Mouse (Mus musculus) lung, embryonic 15.5 days (tissue): Measurements from ENCODE around the gene Ntrk1. TPM values are rescaled to one million over a fixed set of nuclear protein-coding genes. Genes with fewer than 3 reads are reported as not detected.

ENCODE experiments used
- ATAC-seq: fragments of 200-750 bp; cut with Nextera tagmentation; 2 replicates; pipeline ENCODE4 v1.8.0; 2017; ENCODE audit warnings: moderate number of reproducible peaks, borderline replicate concordance; ENCODE audit not compliant: low FRiP score, low TSS enrichment; ENCODE audit errors: extremely low read depth
- H3K27ac ChIP-seq: fragments of 300-500 bp; sonication (generic); 2 replicates; pipeline ENCODE4 v1.5.1; 2015; ENCODE audit warnings: moderate library complexity, mild to moderate bottlenecking, inconsistent platforms
- H3K27me3 ChIP-seq: fragments of 300-500 bp; sonication (generic); 2 replicates; pipeline ENCODE4 v1.6.1; 2015; ENCODE audit warnings: inconsistent platforms
- H3K36me3 ChIP-seq: fragments of 300-500 bp; sonication (generic); 2 replicates; pipeline ENCODE4 v1.6.1; 2015; ENCODE audit warnings: inconsistent platforms
- H3K4me1 ChIP-seq: fragments of 300-500 bp; sonication (generic); 2 replicates; pipeline ENCODE4 v1.6.1; 2015; ENCODE audit warnings: inconsistent platforms
- H3K4me2 ChIP-seq: fragments of 300-500 bp; sonication (generic); 2 replicates; pipeline ENCODE4 v1.6.1; 2015; ENCODE audit warnings: inconsistent platforms, mild to moderate bottlenecking, moderate library complexity
- H3K4me3 ChIP-seq: fragments of 300-500 bp; sonication (generic); 2 replicates; pipeline ENCODE4 v1.5.1; 2015; ENCODE audit warnings: mild to moderate bottlenecking, inconsistent platforms
- H3K9ac ChIP-seq: fragments of 300-500 bp; sonication (generic); 2 replicates; pipeline ENCODE4 v1.6.1; 2015; ENCODE audit warnings: inconsistent platforms
- H3K9me3 ChIP-seq: fragments of 300-500 bp; sonication (generic); 2 replicates; pipeline ENCODE4 v1.6.1; 2016; ENCODE audit warnings: inconsistent platforms
- WGBS: fragments of 180-500 bp; shearing (Covaris S2); methylation state at CpG from one replicate; pipeline ENCODE4 v1.1.7; 2015; 5-methylcytosine and 5-hydroxymethylcytosine counted together
- polyA plus RNA-seq: library from polyadenylated mRNA; unstranded; fragments of >200 nt; fragmentation: Nextera tagmentation; extraction: Ambion mirVana; gene quantifications from 2 replicates; pipeline ENCODE4 v1.2.1, GENCODE M21; 2015

Ntrk1 gene
- polyA plus RNA-seq, 1 experiment from 2014 or later: 2.5 TPM

DNA sequence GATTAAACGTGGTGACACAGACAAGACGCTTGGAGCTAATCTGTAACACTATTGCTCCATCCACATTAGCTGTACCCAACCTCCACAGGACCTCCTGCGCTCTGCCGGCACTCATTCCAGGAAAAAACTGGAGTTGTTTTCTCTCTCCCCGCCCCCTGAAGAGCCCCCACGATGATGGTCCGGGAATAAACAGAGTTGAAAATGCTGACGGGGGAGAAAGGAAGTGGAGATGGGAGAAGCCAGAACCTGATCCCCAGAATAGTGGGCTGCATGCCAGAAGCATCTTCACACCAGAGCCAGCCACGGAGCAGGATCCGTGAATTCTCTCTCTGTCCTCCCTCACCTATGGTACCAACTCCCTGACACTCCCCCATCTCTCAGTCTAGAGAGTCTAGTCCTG, 30.5 kb downstream of the Ntrk1 start:
- no peaks in the 10 kb centered on the region for H3K27me3 ChIP-seq
- peak overlapping the region; percentile 54 for H3K4me2 ChIP-seq
- H3K9ac ChIP-seq: peak overlapping the region; percentile 8; the same call in 1 of the 2 replicates
- no peaks in the 10 kb centered on the region for H3K9me3 ChIP-seq
- peak overlapping the region; percentile 24 for H3K4me3 ChIP-seq
- H3K27ac ChIP-seq: peak overlapping the region; percentile 96
- ATAC-seq: peak; percentile 33; the same call in 1 of the 2 replicates
- 9% methylated on average over 10 of the region's 10 CpGs for WGBS
- H3K4me1 ChIP-seq: peaks cover 71% of the 10 kb centered on the region
- H3K36me3 ChIP-seq: no peaks in the 10 kb centered on the region

GRCm38 (mm10) chr3:87763683-87764289, 31.2 kb downstream of the Ntrk1 start:
- ATAC-seq: peak; percentile 66
- Histone ChIP-seq H3K4me3 (peak overlapping the region; percentile 24), H3K9me3 (no peaks in the 10 kb centered on the region), H3K36me3 (peaks cover 6% of the 10 kb centered on the region; the same call in 1 of the 2 replicates), H3K27me3 (no peaks in the 10 kb centered on the region), H3K4me2 (peak overlapping the region; percentile 54), H3K4me1 (peaks cover 74% of the 10 kb centered on the region), H3K9ac (peak overlapping the region; percentile 38), H3K27ac (peak overlapping the region; percentile 96)
- WGBS: 8% methylated on average over 15 of the region's 15 CpGs

GRCm38 (mm10) chr3:87763202-87763601, 31.8 kb downstream of the Ntrk1 start:
- no peak for ATAC-seq
- Histone ChIP-seq H3K27me3 (no peaks in the 10 kb centered on the region), H3K36me3 (peaks cover 6% of the 10 kb centered on the region; the same call in 1 of the 2 replicates), H3K4me3 (peak overlapping the region; percentile 24), H3K9me3 (no peaks in the 10 kb centered on the region), H3K4me2 (peak overlapping the region; percentile 54), H3K4me1 (peaks cover 74% of the 10 kb centered on the region), H3K27ac (peak overlapping the region; percentile 96), H3K9ac (peak overlapping the region; percentile 38)
- 18% methylated on average over 4 of the region's 4 CpGs for WGBS

DNA sequence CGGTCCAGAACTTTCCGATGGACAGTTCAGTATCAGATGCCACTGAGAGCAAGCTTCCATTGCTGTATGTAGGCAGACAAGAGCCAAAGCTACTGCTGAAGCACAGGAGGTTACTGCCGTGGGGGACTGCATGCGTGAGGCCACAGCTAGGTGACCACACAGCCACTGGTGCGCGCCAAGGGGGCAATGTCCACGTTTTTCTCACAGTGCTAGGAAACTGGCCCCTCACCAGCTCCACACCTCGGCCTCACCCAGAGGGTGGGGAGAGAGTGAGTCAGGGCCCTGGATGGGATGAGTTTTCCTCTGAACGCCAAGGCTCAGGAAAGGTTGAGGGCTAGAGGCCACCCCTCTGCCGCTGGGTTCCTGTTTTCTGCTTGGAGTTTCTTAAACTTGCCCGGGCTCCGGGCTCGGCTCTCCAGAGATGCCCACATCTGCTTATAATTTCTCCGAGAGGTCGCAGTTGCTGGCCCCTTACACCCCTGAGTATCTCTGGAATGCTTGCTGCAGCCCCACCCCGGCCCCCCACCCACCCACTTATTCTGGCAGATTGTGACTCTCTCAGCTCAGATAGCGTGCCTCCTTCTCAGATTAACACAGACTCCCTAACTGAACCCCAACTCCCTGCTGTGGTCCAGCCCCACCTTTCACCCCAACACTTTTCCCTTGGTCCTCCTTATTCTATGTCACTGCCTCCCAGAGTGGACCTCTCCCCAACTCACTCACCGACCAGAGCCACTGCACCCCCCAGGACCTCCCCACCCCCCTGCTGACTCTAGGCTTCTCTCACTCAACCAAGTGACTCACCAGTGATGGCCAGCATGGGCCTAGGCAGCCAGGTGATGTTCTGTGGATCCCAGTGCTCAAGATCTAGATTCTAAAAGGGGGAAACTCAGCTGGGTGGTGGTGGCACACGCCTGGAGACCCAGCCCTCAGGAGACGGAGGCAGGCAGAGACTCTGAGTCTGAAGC, 33.3 kb downstream of the Ntrk1 start:
- Histone ChIP-seq H3K27ac (no peak overlapping the region; the same call in 1 of the 2 replicates), H3K9me3 (no peaks in the 10 kb centered on the region), H3K4me2 (no peak overlapping the region), H3K9ac (0 out of 2 replicates have a peak overlapping the region, but pooled peaks have one; percentile 4), H3K4me1 (peaks cover 60% of the 10 kb centered on the region), H3K4me3 (no peak overlapping the region), H3K36me3 (peaks cover 9% of the 10 kb centered on the region; the same call in 1 of the 2 replicates), H3K27me3 (no peaks in the 10 kb centered on the region)
- 56% methylated on average over 20 of the region's 20 CpGs for WGBS
- no peak for ATAC-seq

- no peak overlapping the region for H3K4me2 ChIP-seq
- no peak overlapping the region for H3K4me3 ChIP-seq
- H3K9me3 ChIP-seq: no peaks in the 10 kb centered on the region
- no peaks in the 10 kb centered on the region for H3K27me3 ChIP-seq
- peaks cover 36% of the 10 kb centered on the region for H3K4me1 ChIP-seq
- 42% methylated on average over 4 of the region's 5 CpGs for WGBS
- no peak overlapping the region for H3K9ac ChIP-seq
- no peak overlapping the region for H3K27ac ChIP-seq
- no peak for ATAC-seq
- peaks cover 19% of the 10 kb centered on the region for H3K36me3 ChIP-seq
Measured at GRCm38 (mm10) chr3:87758641-87759040, 36.3 kb downstream of the Ntrk1 start.

GRCm38 (mm10) chr3:87756488-87756887, 38.5 kb downstream of the Ntrk1 start:
- Histone ChIP-seq H3K4me3 (no peak overlapping the region), H3K9ac (no peak overlapping the region), H3K27me3 (no peaks in the 10 kb centered on the region), H3K4me2 (peak overlapping the region; percentile 47), H3K4me1 (peaks cover 16% of the 10 kb centered on the region), H3K36me3 (peaks cover 25% of the 10 kb centered on the region), H3K27ac (no peak overlapping the region), H3K9me3 (no peaks in the 10 kb centered on the region)
- 57% methylated on average over 20 of the region's 20 CpGs for WGBS
- no peak for ATAC-seq

DNA sequence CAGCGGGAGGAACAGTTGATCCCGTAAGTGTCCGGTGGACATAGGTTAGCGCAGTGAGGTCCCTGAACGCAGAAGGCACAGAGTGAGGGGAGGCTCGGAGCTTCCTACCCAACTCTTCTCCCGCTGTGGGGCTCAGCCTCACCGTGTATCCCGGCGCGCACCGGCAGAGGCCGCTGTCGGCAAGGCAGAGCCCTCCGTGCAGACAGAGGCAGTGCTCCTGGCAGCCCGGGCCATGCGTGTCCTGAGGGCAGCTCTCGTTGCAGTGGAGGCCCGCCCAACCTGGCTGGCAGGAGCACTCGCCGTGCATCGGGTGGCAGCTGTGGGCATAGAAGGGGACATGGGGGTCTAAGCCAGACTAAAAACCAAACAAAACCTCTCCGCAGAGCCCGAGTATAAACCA, 39.0 kb downstream of the Ntrk1 start:
- WGBS: 7% methylated on average over 24 of the region's 24 CpGs
- Histone ChIP-seq H3K9me3 (no peaks in the 10 kb centered on the region), H3K9ac (0 out of 2 replicates have a peak overlapping the region, but pooled peaks have one; percentile 16), H3K36me3 (peaks cover 27% of the 10 kb centered on the region), H3K4me2 (peak overlapping the region; percentile 47), H3K27ac (no peak overlapping the region), H3K4me3 (peak overlapping the region; percentile 2; the same call in 1 of the 2 replicates), H3K27me3 (no peaks in the 10 kb centered on the region), H3K4me1 (peaks cover 12% of the 10 kb centered on the region; the same call in 1 of the 2 replicates)
- ATAC-seq: peak; percentile 78

DNA sequence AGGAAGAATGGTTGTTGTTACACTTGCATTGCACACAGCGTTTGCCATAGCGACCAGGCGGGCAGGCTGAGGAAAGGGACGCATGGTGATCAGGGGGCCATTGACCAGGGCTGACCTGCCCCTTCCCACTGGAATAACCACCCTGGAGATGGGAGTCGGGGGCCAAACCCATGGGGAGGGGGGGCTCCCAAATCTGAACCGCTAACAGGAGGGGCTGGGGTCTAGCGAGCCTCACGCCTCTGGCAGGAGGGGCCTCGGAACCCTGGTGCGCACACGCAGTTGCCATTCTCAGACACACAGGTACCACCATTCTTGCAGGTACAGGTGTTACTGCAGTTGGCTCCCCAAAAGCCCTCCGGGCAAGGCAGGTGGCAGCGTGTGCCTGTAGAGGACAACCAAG, 41.1 kb downstream of the Ntrk1 start:
- Histone ChIP-seq H3K4me3 (no peak overlapping the region), H3K27ac (no peak overlapping the region), H3K9ac (no peak overlapping the region), H3K4me2 (no peak overlapping the region), H3K9me3 (no peaks in the 10 kb centered on the region), H3K27me3 (no peaks in the 10 kb centered on the region), H3K36me3 (peaks cover 21% of the 10 kb centered on the region), H3K4me1 (peaks cover 7% of the 10 kb centered on the region; the same call in 1 of the 2 replicates)
- WGBS: 87% methylated on average over 13 of the region's 13 CpGs
- ATAC-seq: no peak

GRCm38 (mm10) chr3:87752567-87752966, 42.4 kb downstream of the Ntrk1 start:
- H3K9me3 ChIP-seq: no peaks in the 10 kb centered on the region
- no peaks in the 10 kb centered on the region for H3K27me3 ChIP-seq
- H3K36me3 ChIP-seq: peaks cover 18% of the 10 kb centered on the region
- ATAC-seq: no peak
- H3K9ac ChIP-seq: no peak overlapping the region
- H3K4me1 ChIP-seq: peaks cover 10% of the 10 kb centered on the region
- no peak overlapping the region for H3K4me2 ChIP-seq
- WGBS: 82% methylated on average over 3 of the region's 3 CpGs
- H3K27ac ChIP-seq: no peak overlapping the region
- no peak overlapping the region for H3K4me3 ChIP-seq

DNA sequence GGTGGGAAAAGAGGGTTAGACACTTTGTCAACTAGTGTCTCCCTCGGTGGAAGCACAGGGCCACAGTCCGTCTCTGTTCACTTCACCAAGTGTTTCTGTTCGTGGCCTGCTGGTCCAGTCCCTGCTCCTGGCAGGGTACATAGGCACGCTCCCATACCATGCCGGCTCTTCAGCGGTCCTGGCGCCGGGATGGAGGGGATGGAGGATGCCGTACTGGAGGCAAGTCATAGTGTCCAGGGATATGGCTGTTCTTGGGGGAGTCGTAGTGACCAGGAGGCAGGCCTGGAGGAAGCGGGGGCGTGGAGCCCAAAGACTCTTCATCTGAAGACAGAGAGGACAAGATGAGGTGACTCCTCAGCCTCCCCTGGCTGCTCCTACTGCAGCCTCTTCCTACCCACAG, 45.0 kb downstream of the Ntrk1 start:
- 84% methylated on average over 12 of the region's 12 CpGs for WGBS
- Histone ChIP-seq H3K4me2 (no peak overlapping the region), H3K27ac (no peak overlapping the region), H3K4me3 (no peak overlapping the region), H3K27me3 (no peaks in the 10 kb centered on the region), H3K4me1 (peaks cover 16% of the 10 kb centered on the region), H3K9me3 (no peaks in the 10 kb centered on the region), H3K9ac (no peak overlapping the region), H3K36me3 (peaks cover 18% of the 10 kb centered on the region)
- no peak for ATAC-seq

GRCm38 (mm10) chr3:87749036-87749435, 45.9 kb downstream of the Ntrk1 start:
- no peaks in the 10 kb centered on the region for H3K9me3 ChIP-seq
- no peak overlapping the region for H3K9ac ChIP-seq
- no peak overlapping the region for H3K4me2 ChIP-seq
- H3K27me3 ChIP-seq: no peaks in the 10 kb centered on the region
- peaks cover 12% of the 10 kb centered on the region for H3K36me3 ChIP-seq
- H3K4me1 ChIP-seq: peaks cover 19% of the 10 kb centered on the region
- H3K27ac ChIP-seq: no peak overlapping the region
- no peak; the same call in 1 of the 2 replicates for ATAC-seq
- 15% methylated on average over 5 of the region's 5 CpGs for WGBS
- no peak overlapping the region for H3K4me3 ChIP-seq
